Mouse (Mus musculus): ENCODE results near the gene Lhpp. TPM values are rescaled to one million over a fixed set of nuclear protein-coding genes. Genes with fewer than 3 reads are reported as not detected.
A peak's percentile ranks its signal among the peaks of the same experiment; 100 is the strongest.
"Not testable (repeated sequence)": the region's sequence is repeated elsewhere in the genome, so short reads cannot be mapped to it uniquely, and the experiment has no call there.

The Lhpp gene
- polyA plus RNA-seq, 2 experiments = 5.6 to 6.0 TPM

- DNase-seq (ENCODE audit: low read depth in 3 of 3, low spot score in 3 of 3) (no peak), ATAC-seq (ENCODE audit: insufficient read depth) (no peak)
- Histone ChIP-seq H3K4me1 (replicated peaks; ENCODE audit: control insufficient read depth in 2 of 2, insufficient read depth in 2 of 2, low read length in 1 of 2) (peaks cover 0 to 8% of the 10 kb centered on the region in 2 experiments; a peak in 2 of 4 replicates), H3K36me3 (replicated peaks; ENCODE audit: control insufficient read depth, insufficient read depth, low read depth) (no peaks in the 10 kb centered on the region), H3K27me3 (ENCODE audit: control insufficient read depth, insufficient read depth, low read length) (no peaks in the 10 kb centered on the region), H3K9me3 (ENCODE audit: control insufficient read depth, low read length) (no peaks in the 10 kb centered on the region), H3K4me3 (ENCODE audit: insufficient read depth in 1 of 2, low read depth in 2 of 2, low read length in 2 of 2) (no peak overlapping the region), H3K27ac (no peak overlapping the region), H3K4me2 (ENCODE audit: low read depth) (no peak overlapping the region), H3K9ac (replicated peaks) (no peak overlapping the region)
- 32% methylated on average over 7 of the region's 7 CpGs for WGBS (ENCODE audit: insufficient replicate concordance)
- TF ChIP-seq EP300 (IDR thresholded peaks at IDR 0.05; ENCODE audit: low read depth) (no peak), CTCF (IDR thresholded peaks at IDR 0.05; ENCODE audit: low read depth) (no peak)
Measured at GRCm38 (mm10) chr7:132659633-132660032, 49.2 kb downstream of the Lhpp start.

GRCm38 (mm10) chr7:132662831-132663230 is 52.4 kb downstream of the Lhpp start:
- not testable (repeated sequence) for H3K4me2 ChIP-seq (ENCODE audit: low read depth); H3K27ac ChIP-seq; ATAC-seq (ENCODE audit: insufficient read depth); H3K27me3 ChIP-seq (ENCODE audit: control insufficient read depth, insufficient read depth, low read length); H3K4me3 ChIP-seq (ENCODE audit: insufficient read depth in 1 of 2, low read depth in 2 of 2, low read length in 2 of 2); DNase-seq (ENCODE audit: low read depth in 3 of 3, low spot score in 3 of 3); H3K9ac ChIP-seq (replicated peaks); H3K9me3 ChIP-seq (ENCODE audit: control insufficient read depth, low read length); H3K4me1 ChIP-seq (replicated peaks; ENCODE audit: control insufficient read depth in 2 of 2, insufficient read depth in 2 of 2, low read length in 1 of 2); H3K36me3 ChIP-seq (replicated peaks; ENCODE audit: control insufficient read depth, insufficient read depth, low read depth)
- WGBS (ENCODE audit: insufficient replicate concordance) = 61% methylated on average over 6 of the region's 6 CpGs

- H3K4me1 ChIP-seq (replicated peaks; ENCODE audit: control insufficient read depth in 2 of 2, insufficient read depth in 2 of 2, low read length in 1 of 2) = peaks cover 0 to 8% of the 10 kb centered on the region in 2 experiments; a peak in 2 of 4 replicates
- TF ChIP-seq CTCF (IDR thresholded peaks at IDR 0.05; ENCODE audit: low read depth) (no peak), EP300 (IDR thresholded peaks at IDR 0.05; ENCODE audit: low read depth) (no peak)
- H3K4me3 ChIP-seq (ENCODE audit: insufficient read depth in 1 of 2, low read depth in 2 of 2, low read length in 2 of 2) = no peak overlapping the region
- no peak overlapping the region for H3K9ac ChIP-seq (replicated peaks)
- no peaks in the 10 kb centered on the region for H3K27me3 ChIP-seq (ENCODE audit: control insufficient read depth, insufficient read depth, low read length)
- 73% methylated on average over 6 of the region's 6 CpGs for WGBS (ENCODE audit: insufficient replicate concordance)
- H3K36me3 ChIP-seq (replicated peaks; ENCODE audit: control insufficient read depth, insufficient read depth, low read depth) = no peaks in the 10 kb centered on the region
- H3K9me3 ChIP-seq (ENCODE audit: control insufficient read depth, low read length) = no peaks in the 10 kb centered on the region
- ATAC-seq (ENCODE audit: insufficient read depth) (peak; percentile 28), DNase-seq (ENCODE audit: low read depth in 3 of 3, low spot score in 3 of 3) (no peak)
- H3K27ac ChIP-seq = no peak overlapping the region
- no peak overlapping the region for H3K4me2 ChIP-seq (ENCODE audit: low read depth)
Measured at GRCm38 (mm10) chr7:132664815-132665214, 54.4 kb downstream of the Lhpp start.

GRCm38 (mm10) chr7:132665664-132666382 is 55.4 kb downstream of the Lhpp start:
- Histone ChIP-seq H3K9me3 (ENCODE audit: control insufficient read depth, low read length) (no peaks in the 10 kb centered on the region), H3K27me3 (ENCODE audit: control insufficient read depth, insufficient read depth, low read length) (no peaks in the 10 kb centered on the region), H3K9ac (replicated peaks) (no peak overlapping the region), H3K4me3 (ENCODE audit: insufficient read depth in 1 of 2, low read depth in 2 of 2, low read length in 2 of 2) (no peak overlapping the region), H3K27ac (no peak overlapping the region), H3K4me1 (replicated peaks; ENCODE audit: control insufficient read depth in 2 of 2, insufficient read depth in 2 of 2, low read length in 1 of 2) (peaks cover 0 to 5% of the 10 kb centered on the region in 2 experiments; a peak in 2 of 4 replicates), H3K36me3 (replicated peaks; ENCODE audit: control insufficient read depth, insufficient read depth, low read depth) (no peaks in the 10 kb centered on the region), H3K4me2 (ENCODE audit: low read depth) (no peak overlapping the region)
- ATAC-seq (ENCODE audit: insufficient read depth) (no peak), DNase-seq (ENCODE audit: low read depth in 3 of 3, low spot score in 3 of 3) (no peak)
- 71% methylated on average over 8 of the region's 8 CpGs for WGBS (ENCODE audit: insufficient replicate concordance)
- no peak for TF ChIP-seq CTCF (IDR thresholded peaks at IDR 0.05; ENCODE audit: low read depth)
- no peak for TF ChIP-seq EP300 (IDR thresholded peaks at IDR 0.05; ENCODE audit: low read depth)

- no peak for TF ChIP-seq EP300 (IDR thresholded peaks at IDR 0.05; ENCODE audit: low read depth)
- TF ChIP-seq CTCF (IDR thresholded peaks at IDR 0.05; ENCODE audit: low read depth) = no peak
- no peak overlapping the region for H3K27ac ChIP-seq
- no peak overlapping the region for H3K9ac ChIP-seq (replicated peaks)
- ATAC-seq (ENCODE audit: insufficient read depth) = no peak
- H3K27me3 ChIP-seq (ENCODE audit: control insufficient read depth, insufficient read depth, low read length) = no peaks in the 10 kb centered on the region
- H3K4me2 ChIP-seq (ENCODE audit: low read depth) = no peak overlapping the region
- DNase-seq (ENCODE audit: low read depth in 3 of 3, low spot score in 3 of 3) = no peak
- no peak overlapping the region for H3K4me3 ChIP-seq (ENCODE audit: insufficient read depth in 1 of 2, low read depth in 2 of 2, low read length in 2 of 2)
- peaks cover 0 to 5% of the 10 kb centered on the region in 2 experiments; a peak in 2 of 4 replicates for H3K4me1 ChIP-seq (replicated peaks; ENCODE audit: control insufficient read depth in 2 of 2, insufficient read depth in 2 of 2, low read length in 1 of 2)
- 66% methylated on average over 4 of the region's 4 CpGs for WGBS (ENCODE audit: insufficient replicate concordance)
- H3K36me3 ChIP-seq (replicated peaks; ENCODE audit: control insufficient read depth, insufficient read depth, low read depth) = no peaks in the 10 kb centered on the region
- no peaks in the 10 kb centered on the region for H3K9me3 ChIP-seq (ENCODE audit: control insufficient read depth, low read length)
Measured at GRCm38 (mm10) chr7:132666516-132666915, 56.1 kb downstream of the Lhpp start.
